In genomic region chr6:124561611-124562010, GRCm38 (mm10) we compare ENCODE assay signal across 21 mouse cellular contexts. TPM values are rescaled to one million over a fixed set of nuclear protein-coding genes. Genes with fewer than 3 reads are reported as not detected.
"Had no signal": no experiment of that assay in that cellular context is flagged by ENCODE, and none has a peak within 500 bp of the region (broad histone marks: within the 10 kb centered on the region; RNA-seq: fewer than 3 reads in every experiment).

No protein-coding gene starts in this region.

RNA-seq across cellular contexts. Expression of gene C1rb, which starts 8.5 kb away (rescaled TPM):
- total RNA-seq: common myeloid progenitor, adult 5-6 weeks; forebrain, postnatal 0 days; granulocyte monocyte progenitor cell, adult 5-6 weeks had no signal
- polyA plus RNA-seq: cortical plate, adult 2 months; embryonic facial prominence, embryonic 10.5 days; embryonic facial prominence, embryonic 11.5 days; embryonic facial prominence, embryonic 12.5 days; embryonic facial prominence, embryonic 13.5 days; embryonic facial prominence, embryonic 14.5 days; embryonic facial prominence, embryonic 15.5 days; erythroblast, embryonic 14.5 days; forebrain, embryonic 10.5 days; forebrain, embryonic 11.5 days; forebrain, embryonic 12.5 days; forebrain, embryonic 13.5 days; forebrain, embryonic 14.5 days; forebrain, embryonic 16.5 days; forebrain, postnatal 0 days; frontal cortex, adult 2 months; gonadal fat pad, adult 2 months; heart, adult 2 months; heart, embryonic 11.5 days had no signal

RNA-seq across cellular contexts. Expression of gene C1s1, which starts 19.5 kb away (rescaled TPM):
- total RNA-seq: common myeloid progenitor, adult 5-6 weeks; granulocyte monocyte progenitor cell, adult 5-6 weeks had no signal
- polyA plus RNA-seq: erythroblast, embryonic 14.5 days; forebrain, embryonic 11.5 days had no signal

RNA-seq across cellular contexts. Expression of gene C1ra, which starts 49.4 kb away (rescaled TPM):
- polyA plus RNA-seq: embryonic facial prominence, embryonic 10.5 days had no signal
